ENCODE assay signal across 23 mouse cellular contexts in genomic region chr10:86785396-86785795, GRCm38 (mm10). TPM values are rescaled to one million over a fixed set of nuclear protein-coding genes. Genes with fewer than 3 reads are reported as not detected.
"Had no signal": no experiment of that assay in that cellular context is flagged by ENCODE, and none has a peak within 500 bp of the region (broad histone marks: within the 10 kb centered on the region; RNA-seq: fewer than 3 reads in every experiment).

No protein-coding gene starts in this region.

- H3K9me3 ChIP-seq: liver, embryonic 13.5 days had no signal

- H3K27me3 ChIP-seq: liver, embryonic 13.5 days had no signal

- ATAC-seq: intestine, postnatal 0 days had no signal

- DNase-seq: layer of hippocampus, postnatal 36 days; liver, embryonic 13.5 days; lung, adult 2 months; lung, postnatal 14 days; lung, postnatal 4 days; midbrain, embryonic 14.5 days; right cerebral cortex, postnatal 14 days; right cerebral cortex, postnatal 4 days; thymus, adult 2 months; thymus, postnatal 14 days; thymus, postnatal 4 days had no signal

- H3K36me3 ChIP-seq: liver, embryonic 13.5 days had no signal

- H3K4me2 ChIP-seq: liver, embryonic 13.5 days; midbrain, embryonic 11.5 days had no signal

- H3K4me3 ChIP-seq: left cerebral cortex, adult 2 months; liver, embryonic 13.5 days had no signal

- H3K9ac ChIP-seq: liver, embryonic 13.5 days had no signal

- H3K27ac ChIP-seq: left cerebral cortex, adult 2 months; liver, embryonic 13.5 days; stomach, postnatal 0 days had no signal

RNA-seq across cellular contexts. Expression of gene Gm49358, which starts 21.6 kb away (rescaled TPM):
- total RNA-seq: megakaryocyte-erythroid progenitor cell, adult 5-6 weeks; midbrain, postnatal 0 days had no signal
- polyA plus RNA-seq: intestine, postnatal 0 days; limb, embryonic 11.5 days; liver, adult 2 months; liver, embryonic 13.5 days; liver, embryonic 16.5 days; lung, adult 2 months; lung, embryonic 16.5 days; midbrain, embryonic 11.5 days; midbrain, postnatal 0 days; neural tube, embryonic 11.5 days; stomach, embryonic 14.5 days; stomach, postnatal 0 days; thymus, adult 2 months had no signal
